Mouse (Mus musculus) embryonic fibroblast, embryonic 13.5 days (primary cell): ENCODE results near the gene Fut8.

Experiments used
- CTCF ChIP-seq: IDR thresholded peaks from 2 replicates; pipeline ENCODE4 v1.5.1; 2011; ENCODE audit warnings: mild to moderate bottlenecking, control low read depth, low read length, moderate library complexity, borderline replicate concordance; ENCODE audit not compliant: insufficient read depth
- POLR2A ChIP-seq: IDR thresholded peaks from 2 replicates; pipeline ENCODE4 v1.6.1; 2011; ENCODE audit warnings: low read depth, mild to moderate bottlenecking, control low read depth, low read length, moderate library complexity

GRCm38 (mm10) chr12:77481153-77481552 lies 243.2 kb downstream of the Fut8 start:
- no peak for TF ChIP-seq CTCF
- no peak for TF ChIP-seq POLR2A
